ENCODE assay signal across 29 mouse cellular contexts in genomic region chr2:131072536-131072935, GRCm38 (mm10). TPM values are rescaled to one million over a fixed set of nuclear protein-coding genes. Genes with fewer than 3 reads are reported as not detected.
"Had no signal": no experiment of that assay in that cellular context is flagged by ENCODE, and none has a peak within 500 bp of the region (broad histone marks: within the 10 kb centered on the region; RNA-seq: fewer than 3 reads in every experiment).

No protein-coding gene starts in this region.

- H3K4me3 ChIP-seq: embryonic facial prominence, embryonic 10.5 days; embryonic facial prominence, embryonic 12.5 days; embryonic facial prominence, embryonic 13.5 days; embryonic facial prominence, embryonic 15.5 days; erythroblast, embryonic 14.5 days; forebrain, embryonic 10.5 days; forebrain, embryonic 12.5 days; forebrain, embryonic 13.5 days; forebrain, embryonic 15.5 days; heart, adult 2 months had no signal

- H3K9ac ChIP-seq: embryonic facial prominence, embryonic 12.5 days; embryonic facial prominence, embryonic 13.5 days; embryonic facial prominence, embryonic 15.5 days; forebrain, embryonic 12.5 days; forebrain, embryonic 13.5 days; forebrain, embryonic 15.5 days; forebrain, postnatal 0 days had no signal

- H3K9me3 ChIP-seq: embryonic facial prominence, embryonic 10.5 days; embryonic facial prominence, embryonic 12.5 days; embryonic facial prominence, embryonic 13.5 days; embryonic facial prominence, embryonic 15.5 days; forebrain, embryonic 10.5 days; forebrain, embryonic 12.5 days; forebrain, embryonic 13.5 days; forebrain, embryonic 15.5 days had no signal

- H3K27me3 ChIP-seq: embryonic facial prominence, embryonic 12.5 days; embryonic facial prominence, embryonic 13.5 days; embryonic facial prominence, embryonic 15.5 days; forebrain, embryonic 13.5 days; forebrain, embryonic 15.5 days had no signal

- H3K4me1 ChIP-seq: embryonic facial prominence, embryonic 10.5 days; embryonic facial prominence, embryonic 12.5 days; embryonic facial prominence, embryonic 15.5 days; forebrain, embryonic 13.5 days; forebrain, embryonic 15.5 days had no signal

- H3K4me2 ChIP-seq: embryonic facial prominence, embryonic 12.5 days; embryonic facial prominence, embryonic 13.5 days; embryonic facial prominence, embryonic 15.5 days; forebrain, embryonic 12.5 days; forebrain, embryonic 13.5 days; forebrain, embryonic 15.5 days had no signal

- DNase-seq: cerebellum, adult 18-20 months; cerebellum, adult 2 months; cerebellum, adult 8-10 months; cerebellum, adult 9-10 months; cerebellum, adult 9-11 months; cerebellum, postnatal 10 days; cerebellum, postnatal 14 days; cerebellum, postnatal 25 days; cerebellum, postnatal 36 days; embryo, embryonic 11 days; forebrain, postnatal 0 days; gastrocnemius, postnatal 10 days; gastrocnemius, postnatal 14 days; gastrocnemius, postnatal 25 days; heart, adult 18-20 months; heart, adult 2 months had no signal

- H3K36me3 ChIP-seq: embryonic facial prominence, embryonic 10.5 days; embryonic facial prominence, embryonic 12.5 days; embryonic facial prominence, embryonic 13.5 days; embryonic facial prominence, embryonic 15.5 days; forebrain, embryonic 10.5 days; forebrain, embryonic 12.5 days; forebrain, embryonic 15.5 days had no signal

- H3K27ac ChIP-seq: embryonic facial prominence, embryonic 10.5 days; embryonic facial prominence, embryonic 12.5 days; embryonic facial prominence, embryonic 13.5 days; embryonic facial prominence, embryonic 15.5 days; forebrain, embryonic 10.5 days; forebrain, embryonic 12.5 days; forebrain, embryonic 13.5 days; forebrain, embryonic 15.5 days; heart, adult 2 months had no signal

- ATAC-seq: forebrain, embryonic 13.5 days; forebrain, embryonic 14.5 days; forebrain, embryonic 15.5 days; forebrain, embryonic 16.5 days; forebrain, postnatal 0 days had no signal

RNA-seq across cellular contexts. Expression of gene Adam33, which starts 8.9 kb away (rescaled TPM):
- total RNA-seq: common myeloid progenitor, adult 5-6 weeks had no signal

RNA-seq across cellular contexts. Expression of gene Siglec1, which starts 14.0 kb away (rescaled TPM):
- total RNA-seq: granulocyte monocyte progenitor cell, adult 5-6 weeks had no signal

RNA-seq across cellular contexts. Expression of gene Gfra4, which starts 29.6 kb away (rescaled TPM):
- total RNA-seq: common myeloid progenitor, adult 5-6 weeks; granulocyte monocyte progenitor cell, adult 5-6 weeks had no signal
- polyA plus RNA-seq: erythroblast, embryonic 14.5 days had no signal

RNA-seq across cellular contexts. Expression of gene Hspa12b, which starts 54.5 kb away (rescaled TPM):
- total RNA-seq: granulocyte monocyte progenitor cell, adult 5-6 weeks had no signal
